Mouse (Mus musculus): Measurements from ENCODE around the gene Rit1.
"Not testable (repeated sequence)": the region's sequence is repeated elsewhere in the genome, so short reads cannot be mapped to it uniquely, and the experiment has no call there.

Gene Rit1

DNA sequence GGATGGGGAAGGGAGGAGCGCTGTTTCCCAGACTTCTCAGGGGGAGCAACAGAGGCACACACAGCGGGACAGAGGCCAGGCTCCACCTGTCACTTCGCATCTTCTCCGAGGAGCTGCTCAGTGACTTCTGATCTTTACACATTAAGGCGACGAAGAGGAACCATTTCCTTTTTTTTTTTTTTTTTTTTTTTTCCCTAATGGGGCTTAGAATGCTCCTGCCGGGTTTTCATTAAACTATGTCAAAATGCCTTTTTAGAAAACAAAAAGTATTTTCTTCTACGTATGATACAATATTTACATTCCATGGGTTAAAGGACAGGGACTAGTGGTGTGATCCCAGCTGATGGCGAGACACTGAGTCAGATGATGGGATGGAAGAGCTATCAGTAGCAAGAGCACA, 28.9 kb downstream of the Rit1 start:
- DNase-seq, result no peak

DNA sequence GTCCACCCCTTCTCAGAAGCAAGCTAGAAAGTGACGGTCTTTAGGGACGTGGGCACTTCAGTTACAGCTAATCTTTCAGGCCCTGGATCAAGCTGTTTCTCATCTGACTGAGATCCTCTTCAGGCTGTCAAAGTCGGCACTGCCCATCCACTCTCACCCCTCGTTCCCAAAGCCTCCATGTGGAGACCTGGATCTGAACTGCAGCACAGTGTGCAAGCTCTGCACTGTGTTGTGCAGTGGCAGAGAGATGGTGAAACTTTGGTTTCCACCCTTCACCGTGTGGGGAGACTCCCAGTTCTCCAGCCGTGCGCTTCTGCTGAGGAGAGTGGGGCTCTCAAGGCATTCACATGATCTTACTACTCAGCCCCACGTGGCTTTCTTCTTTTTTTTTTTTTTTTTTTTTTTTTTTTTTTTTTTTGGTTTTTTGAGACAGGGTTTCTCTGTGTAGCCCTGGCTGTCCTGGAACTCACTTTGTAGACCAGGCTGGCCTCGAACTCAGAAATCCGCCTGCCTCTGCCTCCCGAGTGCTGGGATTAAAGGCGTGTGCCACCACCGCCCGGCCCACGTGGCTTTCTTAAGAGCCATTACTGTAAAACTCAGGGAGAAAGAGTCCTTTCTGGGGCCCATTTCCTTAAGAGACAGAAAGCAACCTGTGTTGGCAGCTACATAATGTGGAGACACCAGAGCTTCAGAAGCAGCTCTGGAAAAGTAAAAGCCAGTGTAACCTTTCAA, 29.7 kb downstream of the Rit1 start:
- DNase-seq, result no peak

DNA sequence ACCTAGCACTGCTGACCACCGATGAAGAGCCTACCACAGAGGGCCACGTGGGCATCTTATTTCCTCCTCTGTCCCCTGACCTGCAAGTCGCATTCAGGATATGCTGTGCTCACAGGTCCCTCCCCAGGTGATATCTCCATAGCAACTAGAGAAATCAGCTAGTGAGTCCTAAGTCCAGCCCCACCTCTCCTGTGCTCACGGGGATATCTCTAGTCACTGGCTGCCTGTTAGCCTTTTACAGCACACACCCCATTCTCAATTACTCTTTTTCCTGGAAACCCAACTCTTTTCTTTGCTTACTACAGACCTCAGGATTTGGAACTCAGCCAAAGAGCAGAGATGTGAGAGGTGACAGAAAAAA, 30.2 kb downstream of the Rit1 start:
- DNase-seq, result no peak

- DNase-seq, result no peak
Measured at GRCm38 (mm10) chr3:88754283-88754682, 37.6 kb downstream of the Rit1 start.

GRCm38 (mm10) chr3:88755541-88755940, 38.9 kb downstream of the Rit1 start:
- DNase-seq, result no peak

GRCm38 (mm10) chr3:88756276-88756675, 39.6 kb downstream of the Rit1 start:
- no peak for DNase-seq

GRCm38 (mm10) chr3:88758045-88758500, 41.4 kb downstream of the Rit1 start:
- peak; percentile 73 for DNase-seq

GRCm38 (mm10) chr3:88761619-88762018, 45.0 kb downstream of the Rit1 start:
- no peak for DNase-seq

- peak; percentile 64 for DNase-seq
Measured at GRCm38 (mm10) chr3:88762401-88762831, 45.8 kb downstream of the Rit1 start.

GRCm38 (mm10) chr3:88771189-88771940, 54.7 kb downstream of the Rit1 start:
- DNase-seq, result peak; percentile 89

DNA sequence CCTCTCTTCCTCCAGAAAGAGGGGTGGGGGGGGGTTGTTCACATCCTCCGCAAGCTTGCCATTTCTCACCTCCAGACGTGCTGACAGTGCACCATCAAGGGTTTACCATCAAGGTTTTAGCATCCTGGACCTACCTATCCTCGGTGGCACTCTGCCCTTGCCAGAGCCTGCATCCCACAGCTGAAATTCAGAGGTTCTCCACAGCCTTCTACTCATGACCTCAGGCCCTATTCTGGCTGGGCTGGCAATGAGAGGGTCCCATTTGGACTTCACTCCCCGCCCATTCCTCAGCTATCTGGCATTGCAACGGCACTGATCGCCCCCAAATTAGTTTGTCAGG, 55.3 kb downstream of the Rit1 start:
- not testable (repeated sequence) for DNase-seq

GRCm38 (mm10) chr3:88772399-88772798, 55.8 kb downstream of the Rit1 start:
- peak; percentile 98 for DNase-seq

GRCm38 (mm10) chr3:88773163-88773562, 56.5 kb downstream of the Rit1 start:
- peak; percentile 49 for DNase-seq

DNA sequence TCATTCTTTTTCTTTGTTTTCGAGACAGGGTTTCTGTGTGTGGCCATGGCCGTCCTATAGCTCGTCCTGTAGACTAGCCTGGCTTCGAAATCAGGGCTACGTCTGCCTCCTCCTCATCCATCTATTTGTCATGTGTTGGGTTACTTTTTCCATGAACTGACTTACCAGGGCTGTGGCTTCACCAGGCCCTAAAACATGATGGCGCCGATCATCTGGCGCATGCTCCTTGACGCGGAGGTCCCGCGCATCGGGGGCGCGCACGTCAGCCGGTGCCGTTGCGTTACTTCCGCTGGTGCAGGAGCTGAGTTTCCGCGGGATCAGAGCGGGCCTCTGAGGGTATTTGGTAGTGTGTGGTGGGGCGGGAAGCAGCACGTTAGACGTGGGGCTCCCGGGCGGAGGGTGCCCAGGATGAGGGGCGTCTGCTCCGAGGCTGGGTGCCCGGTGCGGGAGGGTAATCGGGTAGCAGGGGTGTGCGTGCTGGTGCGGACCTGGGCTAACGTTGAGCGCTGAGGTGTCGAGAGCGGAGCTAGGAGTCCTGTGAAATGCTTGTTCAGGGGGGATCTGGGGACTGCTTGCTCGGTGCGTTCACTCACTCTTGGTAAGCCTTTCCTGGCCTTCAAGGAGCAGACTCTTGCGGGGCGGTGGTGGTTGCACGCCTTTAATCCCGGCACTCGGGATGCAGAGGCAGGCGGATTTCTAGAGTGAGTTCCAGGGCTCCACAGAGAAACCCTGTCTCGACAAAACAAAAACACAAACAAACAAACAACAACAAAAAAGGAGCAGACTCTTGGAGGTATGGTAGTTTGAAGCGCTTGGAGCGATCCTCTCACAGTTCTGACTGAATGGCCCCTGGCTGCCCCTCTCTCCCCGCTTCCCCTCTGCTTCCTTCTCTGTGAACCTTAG, 58.6 kb downstream of the Rit1 start, which contains the start of gene Syt11:
Gene Syt11 (minus strand): TSS at position 226 of the 903 bp plus-strand sequence.
- peak; percentile 52 for DNase-seq

All from cerebellum, adult 9-10 months (tissue).